Mouse (Mus musculus) right cerebral cortex, adult 2 months (tissue): ENCODE measurements at regions not wholly inside any gene's neighbourhood (a gene's known extent, or its start where the extent isn't known, plus 50 kb on each side); places are given as distances from the start of the nearest gene placed in this dataset.
A peak's percentile ranks its signal among the peaks of the same experiment; 100 is the strongest.
"Not testable (repeated sequence)": the region's sequence is repeated elsewhere in the genome, so short reads cannot be mapped to it uniquely, and the experiment has no call there.

Source experiments
- DNase-seq, 2 experiments: peaks; one replicate each; pipeline ENCODE4 v3.0.0; 2021 to 2022; ENCODE audit warnings: low spot score in 2 of 2

DNA sequence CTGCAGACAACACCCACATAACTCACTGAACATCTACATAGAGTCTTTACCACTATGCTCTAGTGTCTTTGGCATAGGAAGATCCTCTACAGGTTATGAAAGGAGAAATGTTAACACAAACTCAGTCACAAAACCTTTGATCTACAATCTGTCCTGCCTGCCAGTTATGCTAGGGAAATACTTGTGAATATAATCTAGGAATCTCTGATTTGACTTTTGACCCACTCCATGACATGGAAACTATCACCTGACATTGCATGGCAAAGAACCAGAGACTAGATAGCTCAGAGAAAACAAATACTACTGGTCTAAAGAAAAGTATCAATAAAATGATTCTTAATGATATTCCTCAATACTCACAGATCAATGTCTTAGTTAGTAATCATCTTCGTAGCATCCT is 524.3 kb upstream of the Kif18a start:
- DNase-seq = no peak

DNA sequence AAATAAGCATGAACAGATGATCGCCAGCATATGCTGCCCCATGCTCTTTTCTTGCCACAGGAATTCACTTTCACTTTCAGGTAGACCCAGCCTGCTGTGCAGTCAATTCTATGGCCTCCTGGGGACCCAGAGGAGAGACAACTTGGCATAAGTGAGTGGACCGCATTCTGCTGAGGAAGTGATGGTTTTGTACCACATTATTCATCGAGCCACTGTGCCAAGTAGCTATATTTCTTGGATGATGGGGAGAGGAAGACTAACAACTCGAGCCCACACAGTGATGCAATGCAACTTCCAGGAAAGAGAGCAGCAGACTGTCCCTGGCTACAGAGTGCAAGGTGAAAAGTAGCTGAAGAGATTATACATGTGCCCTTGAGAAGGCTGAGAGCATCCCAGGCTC is 515.8 kb upstream of the Kif18a start:
- peak; percentile 10 to 13 for DNase-seq

DNA sequence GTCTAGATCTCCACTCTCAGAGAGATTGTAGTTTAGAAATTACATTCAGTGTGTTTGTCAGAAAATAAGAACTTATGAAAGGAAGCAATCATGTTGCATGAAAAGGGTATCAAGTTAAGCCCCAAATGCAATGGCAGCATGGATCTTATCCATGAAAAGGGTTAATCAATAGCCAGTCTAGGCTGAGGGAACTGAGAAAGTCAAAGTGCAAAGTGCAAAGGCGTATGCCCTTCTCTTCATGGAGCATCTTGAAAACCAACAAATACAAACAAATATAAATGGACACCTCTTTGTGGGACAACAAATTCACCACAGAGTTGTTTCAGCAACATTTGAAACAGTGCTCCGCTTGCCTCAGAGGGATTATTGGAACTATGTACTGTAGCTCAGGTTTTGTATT is 514.1 kb upstream of the Kif18a start:
- no peak for DNase-seq

DNA sequence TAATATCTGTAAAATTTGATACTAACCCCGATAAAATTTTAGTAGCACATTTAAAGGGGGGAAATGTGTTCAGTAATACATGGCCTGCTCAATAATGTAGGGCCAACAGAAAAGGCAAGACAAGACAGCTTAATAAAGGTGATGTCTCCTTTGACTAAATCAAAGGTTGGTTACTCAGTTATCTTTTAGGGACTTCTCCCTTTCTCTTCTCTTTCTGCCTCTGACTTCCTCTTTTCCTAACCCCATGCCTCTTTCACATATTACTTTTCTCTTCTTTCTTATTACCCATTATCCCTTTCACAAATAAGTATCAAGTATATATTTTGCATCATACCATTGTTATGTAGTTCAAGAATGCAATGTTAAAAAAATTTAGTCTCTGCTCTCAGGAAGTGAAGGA is 510.2 kb upstream of the Kif18a start:
- DNase-seq = no peak

DNA sequence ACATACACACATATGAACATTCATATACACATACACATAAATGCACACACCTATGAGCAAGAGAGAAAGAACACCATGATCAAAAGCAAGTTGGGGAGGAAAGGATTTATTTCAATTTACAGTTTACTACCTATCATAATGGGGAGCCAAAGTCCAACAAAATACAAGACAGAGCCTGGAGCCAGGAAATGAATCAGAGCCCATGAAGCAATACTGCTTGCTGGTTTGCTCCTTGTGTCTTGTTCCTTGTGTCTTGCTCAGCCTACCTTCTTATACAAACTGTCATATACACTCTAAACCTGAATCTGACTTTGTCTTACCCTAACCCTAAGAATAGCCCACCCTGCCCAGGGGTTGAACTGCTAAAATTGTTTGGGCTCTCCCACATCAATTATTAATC is 497.1 kb upstream of the Kif18a start:
- no peak for DNase-seq

DNA sequence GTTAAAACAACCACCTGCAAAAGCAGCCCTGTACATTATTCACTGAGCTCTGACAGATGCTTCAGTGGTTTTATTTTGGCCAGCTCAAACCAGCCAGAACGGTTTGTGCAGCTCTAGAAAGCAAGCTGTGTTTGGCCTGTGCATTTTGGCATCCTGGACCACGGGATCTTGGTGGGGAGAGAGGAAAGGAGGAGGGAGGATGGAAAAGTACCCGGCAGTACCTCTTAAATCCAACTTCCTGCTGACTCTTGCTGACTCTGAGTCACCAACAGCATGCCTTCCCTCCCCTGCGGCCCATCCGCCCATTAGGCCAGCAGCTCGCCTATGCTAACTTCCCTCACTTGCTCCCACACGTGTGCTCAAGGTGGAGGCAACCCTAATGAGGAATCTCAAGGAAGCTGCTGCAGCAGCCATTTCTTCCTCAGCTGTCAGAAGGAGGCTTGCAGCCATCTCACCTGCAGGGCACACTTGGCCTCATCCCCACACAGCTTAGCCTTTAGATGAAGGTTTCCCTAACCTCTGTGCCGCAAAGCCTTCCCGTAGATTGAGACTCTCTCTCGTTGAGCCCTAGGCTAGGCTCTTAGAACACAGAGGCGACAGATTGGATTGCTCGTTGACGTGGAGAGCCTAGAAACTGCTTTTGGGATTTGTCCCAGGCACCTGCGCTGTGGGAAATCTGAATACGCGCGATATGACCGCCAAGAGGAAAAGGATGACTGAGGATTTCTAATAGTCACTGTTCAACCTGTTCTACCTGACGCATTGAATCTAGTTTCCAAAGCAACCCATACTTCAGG is 495.2 kb upstream of the Kif18a start:
- DNase-seq = peak; percentile 30 to 32

DNA sequence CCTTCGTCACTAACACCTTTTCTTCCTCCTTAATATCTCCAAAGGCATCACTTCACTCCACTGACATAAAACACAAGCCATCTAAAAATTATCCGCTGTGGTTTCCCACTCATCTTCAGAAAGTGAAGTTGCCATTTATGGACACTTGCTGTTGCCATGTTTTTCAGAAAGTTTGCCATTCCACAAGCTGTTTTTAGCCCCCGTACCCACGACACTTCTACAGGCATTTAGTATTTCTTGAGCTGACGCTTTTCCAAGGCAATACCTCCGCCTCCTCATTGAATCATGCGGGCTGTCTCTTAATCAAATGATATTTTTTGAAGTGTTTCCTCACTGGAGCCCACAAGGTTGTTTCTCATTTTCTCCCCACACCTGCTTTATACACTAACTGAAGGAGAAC is 491.4 kb upstream of the Kif18a start:
- DNase-seq = peak; percentile 50 to 60

DNA sequence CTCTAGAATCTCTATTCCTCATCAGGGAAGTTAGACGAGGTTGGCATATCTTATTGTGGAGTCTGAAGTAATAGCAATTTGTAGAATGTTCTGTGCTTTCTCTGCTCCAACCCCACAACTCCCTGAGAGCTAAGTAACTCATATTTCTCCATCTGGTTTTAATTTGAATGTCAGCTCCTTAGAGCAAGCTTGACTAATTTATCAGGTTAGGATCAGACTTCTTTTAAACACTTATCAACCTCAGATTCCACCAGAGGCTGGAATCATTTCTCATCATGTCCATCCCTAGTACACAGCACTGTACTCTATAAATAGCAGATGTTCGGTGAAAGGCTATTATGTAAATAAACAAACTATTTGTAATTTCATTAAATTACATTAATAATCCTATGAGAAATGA is 485.4 kb upstream of the Kif18a start:
- no peak for DNase-seq

DNA sequence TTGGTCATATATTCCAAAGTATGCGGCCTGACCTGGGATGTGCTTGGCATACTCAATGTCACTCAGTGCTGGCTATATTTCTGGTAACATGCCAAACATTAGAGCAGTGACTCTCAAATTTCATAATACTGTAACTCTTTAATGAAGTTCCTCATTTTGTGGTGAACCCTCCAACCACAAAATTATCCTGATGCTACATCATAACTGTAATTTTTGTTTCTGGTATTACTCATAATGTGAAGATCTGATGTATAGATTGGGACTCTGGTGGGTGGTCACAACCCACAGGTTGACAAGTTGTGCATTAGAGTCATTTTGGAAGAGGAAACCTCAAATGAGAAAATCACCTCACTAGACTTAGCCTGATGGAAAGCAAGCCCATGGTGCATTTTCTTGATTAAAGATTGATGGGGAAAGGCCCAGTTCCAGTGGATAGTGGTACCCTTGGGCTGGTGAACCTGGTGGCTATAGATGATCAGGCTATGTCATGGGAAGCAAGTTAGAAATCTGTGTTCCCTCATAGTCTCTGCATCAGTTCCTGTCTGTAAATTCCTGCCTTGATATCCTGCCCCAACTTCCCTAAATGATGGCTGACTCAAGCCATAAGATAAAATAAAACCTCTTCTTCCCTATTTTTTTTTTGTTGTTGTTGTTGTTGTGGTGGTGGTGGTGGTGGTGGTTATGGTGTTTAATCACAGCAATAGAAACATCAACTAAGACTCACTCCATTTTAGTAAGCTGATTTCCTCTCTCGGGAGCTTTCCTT is 483.5 kb upstream of the Kif18a start:
- DNase-seq = no peak

DNA sequence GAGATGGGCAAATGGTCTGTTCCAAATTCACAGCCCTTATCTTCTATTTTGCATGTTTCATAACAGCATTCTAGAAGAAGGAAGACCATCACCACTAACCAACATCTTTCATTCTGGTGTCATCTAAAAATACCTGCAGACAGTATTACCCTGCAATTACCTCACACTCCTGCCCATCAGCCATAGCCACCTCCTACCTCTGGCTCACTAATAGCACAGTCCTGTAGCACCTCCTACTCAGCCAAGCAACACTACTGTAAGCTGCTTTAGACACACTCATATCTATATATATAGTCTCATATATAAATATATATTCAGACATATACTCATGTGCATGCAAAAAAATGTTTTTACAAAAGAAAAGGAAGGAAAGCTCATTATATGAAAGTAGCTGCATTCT is 468.2 kb upstream of the Kif18a start:
- peak; percentile 23 to 33 for DNase-seq

DNA sequence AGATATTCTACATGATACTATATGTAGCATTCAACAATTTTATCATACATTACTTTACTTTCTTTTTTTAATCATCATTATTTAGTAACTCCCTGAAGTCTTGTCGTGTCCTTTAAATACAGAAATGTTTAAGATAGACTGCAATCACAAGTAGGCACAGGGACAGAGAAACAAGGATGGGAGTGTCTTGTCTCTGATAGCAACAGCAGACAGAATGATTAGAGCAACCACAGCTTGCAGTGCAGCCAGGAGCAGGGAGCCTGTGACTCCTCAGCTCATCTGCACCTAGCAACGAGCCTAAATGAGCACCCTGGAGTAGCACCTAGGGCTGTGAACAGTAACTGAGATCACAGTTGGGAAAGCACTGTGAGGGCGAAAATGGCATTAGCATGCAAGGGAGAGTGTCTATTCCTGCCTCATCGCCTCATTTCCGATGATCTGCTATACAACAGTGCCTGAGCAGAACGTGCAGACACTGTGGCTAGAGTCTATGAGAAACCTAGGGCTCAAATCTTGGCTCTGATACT is 467.4 kb upstream of the Kif18a start:
- DNase-seq = peak; percentile 32 to 33

DNA sequence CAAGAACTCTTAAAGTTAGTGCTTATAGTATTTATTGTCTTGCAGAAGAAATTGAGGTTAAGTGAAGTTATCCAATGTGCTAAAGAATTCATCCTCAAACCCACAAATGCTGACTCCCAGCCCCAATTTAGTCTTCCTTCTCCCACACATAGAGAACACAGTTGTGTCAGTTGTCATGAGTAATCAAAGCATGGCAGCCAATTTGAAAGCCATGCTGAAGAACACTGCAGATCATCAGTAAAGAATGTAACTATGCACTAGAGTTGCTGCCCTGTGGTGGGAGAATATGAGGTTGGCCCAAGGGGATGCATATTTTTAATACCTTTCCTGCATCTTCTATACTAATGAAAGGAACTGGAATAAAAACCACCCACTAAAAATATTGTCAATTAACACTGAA is 464.0 kb upstream of the Kif18a start:
- no peak for DNase-seq

DNA sequence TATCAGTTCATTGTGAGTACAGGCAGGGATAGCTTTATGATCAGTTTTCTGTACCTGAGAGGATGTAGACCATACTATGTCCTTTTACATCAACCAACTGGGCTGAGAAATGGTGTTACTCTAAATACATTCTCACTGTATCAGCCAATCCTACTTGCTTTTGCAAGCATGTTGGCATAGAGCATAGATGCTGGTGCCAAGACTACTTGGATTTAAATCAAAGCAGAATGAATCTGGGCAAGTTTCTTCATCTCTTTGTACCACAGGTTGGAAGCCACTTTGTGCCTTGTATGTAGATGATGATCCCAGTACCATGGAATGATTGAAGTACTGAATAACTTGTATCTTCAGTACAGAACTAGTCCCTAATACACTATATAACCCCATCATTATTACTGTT is 456.5 kb upstream of the Kif18a start:
- no peak for DNase-seq

DNA sequence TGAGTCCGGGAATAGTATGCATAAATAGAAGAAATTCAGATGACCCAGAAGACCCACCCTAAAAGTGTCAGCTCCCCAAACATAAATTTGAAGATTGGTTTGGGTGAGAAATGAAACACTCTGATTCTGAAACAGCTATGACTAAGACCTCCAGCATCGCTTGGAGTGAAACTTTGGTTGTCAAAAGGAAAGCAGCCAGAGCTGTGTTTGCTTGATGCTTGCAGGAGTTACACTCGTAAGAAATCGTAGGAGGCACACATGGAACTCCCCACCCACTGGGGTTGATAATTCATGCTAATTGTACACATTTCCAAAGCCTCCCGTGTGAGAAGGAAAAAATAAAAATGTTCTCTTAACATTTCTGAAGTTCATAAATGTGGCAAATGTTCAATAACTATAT is 454.6 kb upstream of the Kif18a start:
- peak; percentile 48 to 55 for DNase-seq

DNA sequence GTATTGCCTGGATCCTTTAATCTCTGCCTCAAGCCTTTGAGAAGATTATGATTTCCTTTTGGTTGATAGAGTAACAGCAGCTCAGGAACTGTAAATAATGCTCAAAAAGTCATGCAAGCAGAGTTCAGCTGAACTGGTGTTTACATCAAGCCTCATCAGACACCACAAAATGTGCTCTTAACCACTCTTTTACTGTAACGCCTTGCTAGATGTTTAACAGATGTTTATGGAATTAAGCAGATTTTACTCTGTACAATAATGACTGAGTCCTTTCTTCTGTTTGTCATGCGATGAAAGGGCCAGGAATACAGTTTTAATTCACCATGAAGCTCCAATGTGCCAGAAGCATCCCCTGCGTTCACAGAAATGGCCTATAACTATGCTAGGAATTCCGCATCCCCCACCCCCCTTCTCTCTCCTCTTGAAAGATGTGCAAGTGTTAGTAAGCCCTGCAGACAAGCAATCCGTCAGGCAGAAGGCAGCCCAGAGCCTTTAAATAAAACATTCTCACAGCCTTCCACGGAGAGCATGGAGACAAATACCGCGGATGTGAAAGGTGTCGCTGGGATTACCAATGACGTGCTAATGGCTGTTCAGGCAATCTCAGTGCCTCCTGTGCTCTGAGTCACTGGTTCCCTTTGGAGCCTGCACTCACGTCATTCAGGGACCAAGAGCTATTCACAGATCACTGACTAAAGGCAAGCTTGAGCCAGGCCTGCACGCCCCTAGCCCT is 453.3 kb upstream of the Kif18a start:
- DNase-seq = peak in 1 of 2 experiments; percentile 28

DNA sequence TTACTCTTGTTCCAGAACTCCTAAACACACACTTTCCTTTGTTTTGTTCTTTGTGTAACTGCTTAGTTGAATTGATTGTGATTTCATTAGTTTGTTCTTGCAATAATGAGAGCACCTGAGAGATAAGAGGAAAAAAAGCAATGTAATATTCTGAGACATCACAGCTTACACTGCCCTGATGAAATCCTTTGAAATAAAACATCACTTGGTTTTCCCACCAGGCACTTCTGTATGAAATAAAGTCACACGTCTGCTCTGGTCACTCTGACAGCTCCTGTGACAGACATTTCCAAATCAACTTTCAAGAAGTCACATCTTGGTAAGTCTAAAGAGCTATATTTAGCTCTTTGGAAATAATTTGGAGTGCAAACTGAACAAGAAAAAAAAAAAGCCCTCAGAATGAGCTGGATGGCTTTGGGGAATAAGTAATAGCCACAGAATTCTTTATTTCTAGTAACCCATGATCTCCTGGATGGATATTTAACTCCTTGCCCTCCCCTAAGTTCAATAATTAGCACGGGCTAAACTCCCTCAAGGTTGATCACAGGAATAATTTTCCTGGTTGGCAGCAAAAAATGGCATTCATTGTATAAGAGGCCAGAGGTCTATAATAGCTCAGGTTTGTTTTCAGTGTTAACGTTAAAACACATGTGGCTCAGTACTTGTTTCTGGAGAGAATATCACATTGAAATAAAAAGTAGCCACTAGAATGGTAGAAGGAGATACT is 452.4 kb upstream of the Kif18a start:
- DNase-seq = no peak

DNA sequence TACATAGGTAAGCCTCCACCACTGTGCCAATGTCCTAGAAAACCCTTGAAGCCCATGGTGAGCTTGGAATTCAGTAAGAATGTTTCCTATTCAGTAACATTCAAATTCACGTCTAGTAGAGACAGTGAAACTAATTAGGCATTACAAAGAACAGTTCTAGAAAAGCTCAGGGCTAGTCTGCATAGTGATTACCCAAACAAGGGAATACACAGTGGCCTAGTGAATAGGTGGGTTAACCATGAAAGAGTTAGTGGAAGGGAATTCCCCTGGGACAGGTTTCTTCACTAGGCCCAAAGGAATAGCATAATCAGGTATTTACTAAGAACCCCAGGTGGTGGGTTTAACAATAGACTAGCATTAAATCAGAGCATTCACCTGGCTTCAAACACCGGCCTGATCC is 436.7 kb upstream of the Kif18a start:
- not testable (repeated sequence) for DNase-seq

DNA sequence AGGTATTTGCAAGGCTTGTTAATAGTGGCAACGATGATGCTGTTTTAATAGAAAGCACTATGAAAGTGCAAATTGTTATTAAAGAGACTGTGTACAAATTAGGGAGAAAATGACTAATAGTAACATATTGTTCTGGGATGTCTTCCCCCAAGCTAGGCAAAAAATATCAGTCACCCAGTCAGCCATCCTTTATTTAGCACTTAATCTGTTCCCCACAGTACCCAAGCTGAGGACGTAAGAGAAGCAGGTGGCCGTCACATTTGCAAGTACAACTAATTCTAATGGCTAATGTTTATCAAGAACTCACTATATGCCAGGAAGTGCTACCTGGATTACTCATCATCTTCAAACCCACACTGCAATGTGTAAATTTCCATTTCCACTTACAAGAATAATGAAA is 432.5 kb upstream of the Kif18a start:
- peak in 1 of 2 experiments; percentile 9 for DNase-seq

DNA sequence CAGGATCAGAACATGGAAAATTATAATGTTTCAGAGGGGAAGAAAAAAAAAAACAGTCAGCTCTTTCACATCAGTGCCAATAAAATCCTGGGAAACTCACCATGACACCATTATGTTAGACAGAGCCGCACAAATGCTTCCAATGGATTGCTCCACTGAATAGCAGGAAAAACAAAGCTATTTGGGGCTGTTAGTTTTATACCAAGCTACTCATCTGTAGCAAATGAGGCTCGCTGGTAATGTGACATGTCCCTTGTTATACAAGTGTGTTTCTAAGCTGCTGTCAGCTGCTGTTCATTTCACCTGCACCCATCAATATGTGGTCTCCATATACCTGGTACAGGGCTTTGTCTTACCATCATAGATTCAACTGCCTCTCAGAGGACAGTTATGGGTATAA is 426.1 kb upstream of the Kif18a start:
- DNase-seq = no peak

DNA sequence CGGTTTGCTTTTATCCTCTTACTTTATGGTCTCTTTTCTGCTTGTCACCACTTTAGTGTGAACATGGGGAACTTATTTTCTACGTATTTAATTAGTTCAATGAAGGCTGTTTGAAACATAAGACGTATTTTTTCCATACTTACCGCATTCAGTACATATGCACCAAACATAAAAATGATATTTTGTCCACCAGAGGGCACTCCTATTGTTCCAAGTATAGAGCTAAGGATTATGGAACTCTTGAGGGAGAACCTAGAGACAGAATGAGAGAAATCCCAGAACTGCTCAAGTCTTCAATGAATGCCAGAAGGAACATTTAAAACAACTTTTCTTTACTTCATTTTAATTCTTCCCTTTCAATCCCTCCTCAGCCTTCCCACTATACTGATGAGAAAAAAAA is 403.4 kb upstream of the Kif18a start:
- no peak for DNase-seq

DNA sequence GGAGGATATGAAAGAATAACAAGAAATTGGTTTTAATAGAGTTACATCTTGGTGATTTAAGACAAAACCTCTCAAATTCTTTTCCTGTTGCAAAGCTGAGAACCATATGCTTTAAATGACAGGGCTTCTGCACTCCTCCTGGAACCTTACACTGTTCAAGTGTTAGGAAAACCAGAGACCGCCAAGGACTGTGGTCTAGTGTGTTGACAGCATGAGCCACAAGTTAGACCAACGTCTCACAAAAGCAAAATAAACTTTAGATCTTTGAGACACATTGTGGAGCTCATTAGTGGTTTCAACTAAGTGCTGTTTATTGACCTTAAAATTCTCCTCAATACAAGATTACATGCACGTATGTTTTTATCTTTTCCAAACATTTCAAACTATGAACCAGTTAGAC is 402.9 kb upstream of the Kif18a start:
- DNase-seq = no peak
